Mouse (Mus musculus) T-cell, adult 66 days (primary cell): ENCODE data around the gene Oaz1. TPM values are rescaled to one million over a fixed set of nuclear protein-coding genes. Genes with fewer than 3 reads are reported as not detected.

Experiments
- total RNA-seq, 2 experiments: library from RNA; stranded (reverse); gene quantifications; 3 replicates in 1 of 2; 4 replicates in 1 of 2; pipeline ENCODE4 v1.2.4; 2023

Oaz1 gene
- 100 to 1,000 TPM; 571 to 578 TPM for total RNA-seq

GRCm38 (mm10) chr10:80826151-80827062 is at the start of gene Oaz1:
TSS of gene Oaz1 (plus strand) at chr10:80826656.

GRCm38 (mm10) chr10:80798150-80799006 is 28.1 kb upstream of the Oaz1 start, which contains the start of the genes Sf3a2 and Plekhj1:
TSS of gene Sf3a2 (plus strand) at chr10:80798198.
TSS of gene Plekhj1 (minus strand) at chr10:80798626.

GRCm38 (mm10) chr10:80804916-80805315 is 21.5 kb upstream of the Oaz1 start, which contains the start of gene Amh:
TSS of gene Amh (plus strand) at chr10:80805243.

GRCm38 (mm10) chr10:80813366-80813765 is 13.1 kb upstream of the Oaz1 start, which contains the start of gene Jsrp1:
TSS of gene Jsrp1 (minus strand) at chr10:80813498.

GRCm38 (mm10) chr10:80843931-80844547 is 17.6 kb downstream of the Oaz1 start, which contains the start of gene Lingo3:
TSS of gene Lingo3 (minus strand) at chr10:80844039.

GRCm38 (mm10) chr10:80854913-80855748 is 28.7 kb downstream of the Oaz1 start, which contains the start of the genes Lsm7 and Sppl2b:
TSS of gene Lsm7 (minus strand) at chr10:80855209.
TSS of gene Sppl2b (plus strand) at chr10:80855275.

GRCm38 (mm10) chr10:80871581-80871980 is 45.1 kb downstream of the Oaz1 start, which contains the start of gene Tmprss9:
TSS of gene Tmprss9 (plus strand) at chr10:80871848.

Other genes starting within 250 kb of the Oaz1 start
- gene Klf16, start 249.3 kb upstream of the Oaz1 start, total RNA-seq: 10 to 100 TPM; 27.9 to 29.2 TPM
- gene Abhd17a, start 236.3 kb upstream of the Oaz1 start, total RNA-seq: 10 to 100 TPM; 49.3 to 56.2 TPM
- gene Scamp4, start 223.8 kb upstream of the Oaz1 start, total RNA-seq: 10 to 100 TPM; 52.6 to 54.4 TPM
- gene Adat3, start 223.8 kb upstream of the Oaz1 start, total RNA-seq: 1 to 10 TPM; 3.0 to 4.8 TPM
- 1 to 10 TPM; 4.5 to 7.9 TPM for gene Gm49322, start 220.6 kb upstream of the Oaz1 start, total RNA-seq
- gene Csnk1g2, start 203.8 kb upstream of the Oaz1 start, total RNA-seq: 100 to 1,000 TPM; 212 to 215 TPM
- 10 to 100 TPM; 26.6 to 27.7 TPM for gene Btbd2, start 169.6 kb upstream of the Oaz1 start, total RNA-seq
- 100 to 1,000 TPM; 280 to 313 TPM for gene Mknk2, start 148.5 kb upstream of the Oaz1 start, total RNA-seq
- 100 to 1,000 TPM; 151 to 180 TPM for gene Mob3a, start 124.7 kb upstream of the Oaz1 start, total RNA-seq
- gene Izumo4, start 124.5 kb upstream of the Oaz1 start, total RNA-seq: 10 to 100 TPM; 56.2 to 88.3 TPM
- 100 to 1,000 TPM; 144 to 150 TPM for gene Ap3d1, start 84.4 kb upstream of the Oaz1 start, total RNA-seq
- 10 to 100 TPM; 69.9 to 73.5 TPM for gene Dot1l, start 71.5 kb upstream of the Oaz1 start, total RNA-seq
- 10 to 100 TPM; 76.4 to 85.9 TPM for gene Sf3a2, start 28.5 kb upstream of the Oaz1 start, total RNA-seq
- 100 to 1,000 TPM; 133 to 134 TPM for gene Plekhj1, start 28.0 kb upstream of the Oaz1 start, total RNA-seq
- gene Amh, start 21.4 kb upstream of the Oaz1 start, total RNA-seq: 1 to 10 TPM; 2.0 to 3.3 TPM
- gene Jsrp1, start 13.2 kb upstream of the Oaz1 start, total RNA-seq: not detected
- not detected for gene Lingo3, start 17.4 kb downstream of the Oaz1 start, total RNA-seq
- 10 to 100 TPM; 37.9 to 40.3 TPM for gene Lsm7, start 28.6 kb downstream of the Oaz1 start, total RNA-seq
- gene Sppl2b, start 28.6 kb downstream of the Oaz1 start, total RNA-seq: 10 to 100 TPM; 33.5 to 37.7 TPM
- not detected for gene Tmprss9, start 45.2 kb downstream of the Oaz1 start, total RNA-seq
- 10 to 100 TPM; 58.6 to 63.8 TPM for gene Timm13, start 74.3 kb downstream of the Oaz1 start, total RNA-seq
- 10 to 100 TPM; 14.0 to 15.8 TPM for gene Lmnb2, start 91.6 kb downstream of the Oaz1 start, total RNA-seq
- 10 to 100 TPM; 21.4 to 31.5 TPM for gene Gadd45b, start 103.4 kb downstream of the Oaz1 start, total RNA-seq
- gene Gng7, start 188.3 kb downstream of the Oaz1 start, total RNA-seq: not detected
- not detected for gene Diras1, start 199.0 kb downstream of the Oaz1 start, total RNA-seq
- 10 to 100 TPM; 18.7 to 21.2 TPM for gene Slc39a3, start 210.8 kb downstream of the Oaz1 start, total RNA-seq
- gene Sgta, start 233.5 kb downstream of the Oaz1 start, total RNA-seq: 10 to 100 TPM; 47.1 to 52.0 TPM
- 10 to 100 TPM in 1 of 2 experiments, 1 to 10 TPM in 1; 9.4 to 11.5 TPM for gene Thop1, start 243.4 kb downstream of the Oaz1 start, total RNA-seq